Mouse (Mus musculus): ENCODE measurements around the gene Calm1. TPM values are rescaled to one million over a fixed set of nuclear protein-coding genes. Genes with fewer than 3 reads are reported as not detected.

The Calm1 gene
- polyA plus RNA-seq, 1 experiment = 859 TPM

Other genes starting within 250 kb of the Calm1 start
- gene Kcnk13, start 234.9 kb upstream of the Calm1 start, polyA plus RNA-seq (2012; rRNA removed) = 0.27 and 0.43 TPM in 2 replicates
- 41.6 and 42.8 TPM in 2 replicates for gene Psmc1, start 89.3 kb upstream of the Calm1 start, polyA plus RNA-seq (2012; rRNA removed)
- 5.1 and 8.4 TPM in 2 replicates for gene Nrde2, start 39.8 kb upstream of the Calm1 start, polyA plus RNA-seq (2012; rRNA removed)